In the genomic region with DNA sequence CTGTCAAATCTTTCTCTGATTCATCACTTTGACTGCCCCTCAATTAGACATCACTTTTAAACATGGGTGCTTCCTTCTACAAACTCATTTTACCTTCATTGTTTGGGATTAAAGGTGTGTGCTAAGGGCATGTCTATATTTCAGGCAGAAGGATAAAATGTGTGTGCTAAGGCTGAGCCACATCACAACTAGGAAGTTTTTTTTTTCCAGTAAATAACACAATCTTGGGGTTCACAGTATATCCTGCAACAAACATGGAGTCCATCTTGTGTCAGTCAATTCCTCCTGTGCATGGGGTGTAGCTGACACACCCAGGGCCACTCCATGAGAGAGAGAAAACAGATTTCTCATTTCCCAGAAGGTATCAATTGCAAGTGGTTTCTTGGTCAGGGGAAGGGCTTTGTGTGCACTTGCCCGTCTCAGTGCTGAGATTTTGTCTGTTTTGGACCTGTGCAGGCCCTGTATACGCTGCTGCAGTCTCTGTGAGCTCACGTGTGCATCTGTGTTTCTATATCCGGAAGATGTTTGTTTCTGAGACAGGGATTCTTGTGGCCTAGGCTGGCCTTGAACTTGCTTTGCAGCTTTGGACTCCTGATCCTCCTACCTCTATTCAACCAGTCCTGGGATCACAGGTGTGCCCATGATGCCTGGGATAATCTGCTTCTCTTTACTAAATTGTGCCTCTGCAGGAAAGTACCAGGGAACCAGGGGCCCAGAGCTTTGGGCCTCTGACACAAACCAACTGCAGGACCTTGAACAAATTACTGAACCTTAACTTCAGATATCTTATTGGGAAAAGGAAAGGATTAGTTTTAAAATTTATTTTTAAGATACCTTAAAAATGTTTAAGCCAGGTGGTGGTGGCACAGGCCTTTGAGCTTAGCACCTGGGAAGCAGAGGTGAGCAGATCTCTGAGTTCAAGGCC, we compare ENCODE assay signal across 24 mouse cellular contexts.
A peak's percentile ranks its signal among the peaks of the same experiment; 100 is the strongest.
DNase-seq lines count a peak whose midpoint lies in the region; ATAC-seq and TF ChIP-seq lines count a peak whose summit lies in the region.
"Had no signal": no experiment of that assay in that cellular context is flagged by ENCODE, and none has a peak within 500 bp of the region (broad histone marks: within the 10 kb centered on the region; RNA-seq: fewer than 3 reads in every experiment).

No protein-coding gene starts in this region.

- H3K9ac ChIP-seq in heart, adult 2 months (ENCODE audit: low read depth, low read length): no peak overlapping the region

- TF ChIP-seq EP300 in heart, adult 2 months (IDR thresholded peaks at IDR 0.05; ENCODE audit: insufficient read depth, low read depth, low read length): no peak

- H3K27ac ChIP-seq in heart, adult 2 months: no peak overlapping the region

- peak; percentile 67 for DNase-seq in heart, adult 11 months
- DNase-seq in heart, adult 2 months: no peak
- DNase-seq in 3T3-L1 (ENCODE audit: low read depth, low spot score) (peak; percentile 93), adipocyte (ENCODE audit: low spot score) (peak; percentile 95)
- DNase-seq in left cerebral cortex, postnatal 25 days (ENCODE audit: low spot score in 2 of 2): no peak
- DNase-seq: adrenal gland, adult 2 months; adrenal gland, adult 8-10 months; adrenal gland, postnatal 10 days; adrenal gland, postnatal 14 days; adrenal gland, postnatal 25 days; adrenal gland, postnatal 36 days; B cell, adult 2 months; cerebellum, adult 11 months; cerebellum, adult 11-12 months; cerebellum, adult 18-20 months; cerebellum, adult 2 months; cerebellum, adult 8-10 months; cerebellum, adult 9-10 months had no signal

- no peaks in the 10 kb centered on the region for H3K36me3 ChIP-seq in heart, adult 2 months (ENCODE audit: control insufficient read depth, insufficient read depth, low read length)
- H3K36me3 ChIP-seq: G1E had no signal

- H3K27me3 ChIP-seq in heart, adult 2 months (ENCODE audit: control insufficient read depth, insufficient read depth, low read length): no peaks in the 10 kb centered on the region
- H3K27me3 ChIP-seq: CH12.LX, Patski had no signal

- 84% methylated on average over 4 of the region's 4 CpGs for WGBS in heart, adult 2 months

- ATAC-seq in cerebellum, adult (ENCODE audit: insufficient number of reproducible peaks, low FRiP score, low TSS enrichment): no peak
- ATAC-seq: activated CD4-positive, CD25-positive, alpha-beta regulatory T cell, adult 4 months; CD4-positive, CD25-positive, alpha-beta regulatory T cell, adult 4 months; Patski had no signal

- no peaks in the 10 kb centered on the region for H3K79me2 ChIP-seq in heart, adult 2 months (replicated peaks; ENCODE audit: control insufficient read depth, insufficient read depth, low read length)

- intact Hi-C loops in heart, adult 2 months (cut with DNase I): no loop called here
- intact Hi-C loops in left cerebral cortex, postnatal 25 days (cut with DNase I): no loop called here

- no peak overlapping the region for H3K4me3 ChIP-seq in heart, adult 2 months

- TF ChIP-seq POLR2A in heart, adult 2 months (IDR thresholded peaks at IDR 0.05; ENCODE audit: insufficient read depth, low read depth, low read length): no peak

- no peak for TF ChIP-seq CTCF in heart, adult 2 months (IDR thresholded peaks at IDR 0.05)

- no peaks in the 10 kb centered on the region for H3K4me1 ChIP-seq in heart, adult 2 months (ENCODE audit: control insufficient read depth, insufficient read depth, low read length)

Comparison
In these comparisons a context has a peak if more than half of its experiments do, and no peak if none do; other contexts are left out.
1. DNase-seq: peak in heart, adult 11 months (single experiment), 3T3-L1 (single experiment) and adipocyte (single experiment); none in heart, adult 2 months (0 of 2) and left cerebral cortex, postnatal 25 days (0 of 2).